Mouse (Mus musculus): ENCODE data around the gene Ccnh.

GRCm38 (mm10) chr13:85238760-85239159, 49.6 kb downstream of the Ccnh start:
- no peak for TF ChIP-seq HCFC1 (IDR thresholded peaks at IDR 0.05; ENCODE audit: borderline replicate concordance, insufficient read depth, low read length)
- no peak for TF ChIP-seq ZNF384 (IDR thresholded peaks at IDR 0.05; ENCODE audit: low read depth, low read length)
- TF ChIP-seq CHD2 (IDR thresholded peaks at IDR 0.05; ENCODE audit: low read depth, low read length), result no peak

All from ES-E14 (cell line).